Mouse (Mus musculus) CD4-positive helper T cell, adult 2 months (primary cell): ENCODE results near the gene Aox4.
A peak's percentile ranks its signal among the peaks of the same experiment; 100 is the strongest.

Experiments
- DNase-seq: peaks from one replicate; pipeline ENCODE4 v3.0.0-alpha.2; 2012; ENCODE audit warnings: low read depth, missing footprints, low spot score

Gene Aox4

GRCm38 (mm10) chr1:58301073-58301472, 90.9 kb downstream of the Aox4 start:
- peak; percentile 86 for DNase-seq

GRCm38 (mm10) chr1:58302015-58302414, 91.8 kb downstream of the Aox4 start:
- no peak for DNase-seq

GRCm38 (mm10) chr1:58303009-58303408, 92.8 kb downstream of the Aox4 start:
- no peak for DNase-seq

GRCm38 (mm10) chr1:58303726-58304125, 93.5 kb downstream of the Aox4 start:
- DNase-seq: peak; percentile 77

- peak; percentile 66 for DNase-seq
These were observed 94.1 kb downstream of the Aox4 start for GRCm38 (mm10) chr1:58304296-58304695.

GRCm38 (mm10) chr1:58307181-58307580, 97.0 kb downstream of the Aox4 start:
- no peak for DNase-seq

GRCm38 (mm10) chr1:58308594-58308993, 98.4 kb downstream of the Aox4 start:
- DNase-seq: no peak

- no peak for DNase-seq
These were observed 99.7 kb downstream of the Aox4 start for GRCm38 (mm10) chr1:58309853-58310252.

GRCm38 (mm10) chr1:58311221-58311864, 101.1 kb downstream of the Aox4 start:
- DNase-seq: peak; percentile 84

- DNase-seq: no peak
These were observed 103.0 kb downstream of the Aox4 start for GRCm38 (mm10) chr1:58313173-58313572.

GRCm38 (mm10) chr1:58315532-58315931, 105.3 kb downstream of the Aox4 start:
- DNase-seq: peak; percentile 47
